Mouse (Mus musculus): ENCODE measurements around the gene Mslnl. TPM values are rescaled to one million over a fixed set of nuclear protein-coding genes. Genes with fewer than 3 reads are reported as not detected.
A peak's percentile ranks its signal among the peaks of the same experiment; 100 is the strongest.

Mslnl gene
- polyA plus RNA-seq, 1 experiment from 2014 or later: not detected

GRCm38 (mm10) chr17:25794998-25795397, 59.2 kb downstream of the Mslnl start:
- peak; percentile 66 for DNase-seq (ENCODE audit: low spot score)
- no peak for ATAC-seq (replicated peaks; ENCODE audit: low FRiP score)
- Histone ChIP-seq H3K4me1 (replicated peaks; ENCODE audit: control insufficient read depth, insufficient read depth, low read length) (peaks cover 37% of the 10 kb centered on the region), H3K4me3 (ENCODE audit: low read depth, low read length) (peak overlapping the region; percentile 82), H3K9ac (ENCODE audit: low read length) (peak overlapping the region; percentile 90), H3K27me3 (ENCODE audit: control insufficient read depth, insufficient read depth, low read length) (no peaks in the 10 kb centered on the region), H3K9me3 (ENCODE audit: control insufficient read depth, low read length) (no peaks in the 10 kb centered on the region), H3K4me2 (ENCODE audit: low read depth, low read length, severe bottlenecking) (peak overlapping the region; percentile 91), H3K27ac (ENCODE audit: low read depth, low read length) (peak overlapping the region; percentile 94), H3K36me3 (ENCODE audit: control insufficient read depth, insufficient read depth, low read length) (no peaks in the 10 kb centered on the region)
- WGBS: 51% methylated on average over 17 of the region's 17 CpGs

DNA sequence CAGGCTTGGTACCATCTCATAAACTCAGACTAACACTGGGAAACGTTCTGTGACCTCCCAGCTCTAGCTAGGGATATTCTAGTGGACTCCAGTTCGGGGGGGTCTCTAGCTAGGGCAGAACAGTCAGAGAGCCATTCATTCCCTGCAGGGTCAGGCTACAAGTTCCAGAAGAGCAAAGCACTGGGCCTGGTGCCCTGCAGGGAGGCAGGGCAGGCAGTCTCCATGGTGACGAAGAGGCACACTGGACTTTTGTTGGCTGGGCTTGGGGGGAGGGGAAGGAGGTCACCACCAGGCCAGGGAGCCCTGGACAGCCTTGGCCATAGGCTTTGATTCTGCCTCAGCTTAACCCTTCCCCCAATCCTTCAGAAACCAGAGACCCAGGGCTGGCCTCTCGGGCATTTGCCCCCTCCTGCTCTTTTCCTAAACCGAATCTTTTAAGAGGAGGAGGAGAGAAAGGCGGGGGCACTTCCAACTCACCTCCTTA, 59.8 kb downstream of the Mslnl start, which contains the start of gene AC134908.4:
Gene AC134908.4, minus strand, starts transcription at position 51 of the 484 bp plus-strand sequence.
- H3K27me3 ChIP-seq (ENCODE audit: control insufficient read depth, insufficient read depth, low read length): no peaks in the 10 kb centered on the region
- peak within 1 kb of the TSS; percentile 91 for H3K4me2 ChIP-seq (ENCODE audit: low read depth, low read length, severe bottlenecking)
- peak; percentile 81 for DNase-seq (ENCODE audit: low spot score)
- H3K9me3 ChIP-seq (ENCODE audit: control insufficient read depth, low read length): no peaks in the 10 kb centered on the region
- H3K4me1 ChIP-seq (replicated peaks; ENCODE audit: control insufficient read depth, insufficient read depth, low read length): peaks cover 35% of the 10 kb centered on the region
- peak; percentile 32 for ATAC-seq (replicated peaks; ENCODE audit: low FRiP score)
- peak within 1 kb of the TSS; percentile 94 for H3K27ac ChIP-seq (ENCODE audit: low read depth, low read length)
- peak within 1 kb of the TSS; percentile 90 for H3K9ac ChIP-seq (ENCODE audit: low read length)
- H3K36me3 ChIP-seq (ENCODE audit: control insufficient read depth, insufficient read depth, low read length): no peaks in the 10 kb centered on the region
- H3K4me3 ChIP-seq (ENCODE audit: low read depth, low read length): peak within 1 kb of the TSS; percentile 82
- WGBS: under 1% methylated on average over 6 of the region's 6 CpGs

GRCm38 (mm10) chr17:25796211-25796771, 60.4 kb downstream of the Mslnl start:
- H3K4me1 ChIP-seq (replicated peaks; ENCODE audit: control insufficient read depth, insufficient read depth, low read length): peaks cover 31% of the 10 kb centered on the region

DNA sequence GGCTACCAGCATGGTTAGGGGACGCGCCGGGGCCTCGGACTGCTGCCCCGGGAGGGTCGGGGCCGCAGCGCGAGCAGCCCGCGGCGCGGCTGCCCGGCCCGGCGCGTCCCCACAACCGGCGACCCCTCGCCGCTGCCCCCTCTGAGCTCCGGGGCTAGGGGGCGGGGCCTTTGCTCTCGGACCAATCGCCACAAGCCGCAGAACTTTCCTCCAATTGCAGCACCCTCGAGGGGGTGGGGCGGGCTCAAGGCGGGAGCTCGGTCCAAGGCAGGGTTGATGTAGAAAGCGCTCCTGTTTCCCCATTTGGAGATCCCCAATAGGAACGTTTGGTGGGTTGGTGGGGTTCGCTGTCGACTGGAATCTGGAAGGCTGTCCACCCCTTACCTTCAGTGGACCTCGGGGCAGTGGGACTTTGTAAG, 61.1 kb downstream of the Mslnl start, which contains the start of gene Metrn:
Gene Metrn, minus strand, starts transcription at position 186 of the 419 bp plus-strand sequence.
- H3K4me3 ChIP-seq (ENCODE audit: low read depth, low read length): peak within 1 kb of the TSS; percentile 82
- peak; percentile 72 for ATAC-seq (replicated peaks; ENCODE audit: low FRiP score)
- H3K9ac ChIP-seq (ENCODE audit: low read length): peak within 1 kb of the TSS; percentile 90
- no peaks in the 10 kb centered on the region for H3K36me3 ChIP-seq (ENCODE audit: control insufficient read depth, insufficient read depth, low read length)
- peak within 1 kb of the TSS; percentile 91 for H3K4me2 ChIP-seq (ENCODE audit: low read depth, low read length, severe bottlenecking)
- H3K27ac ChIP-seq (ENCODE audit: low read depth, low read length): peak within 1 kb of the TSS; percentile 94
- no peaks in the 10 kb centered on the region for H3K27me3 ChIP-seq (ENCODE audit: control insufficient read depth, insufficient read depth, low read length)
- H3K4me1 ChIP-seq (replicated peaks; ENCODE audit: control insufficient read depth, insufficient read depth, low read length): peaks cover 29% of the 10 kb centered on the region
- H3K9me3 ChIP-seq (ENCODE audit: control insufficient read depth, low read length): no peaks in the 10 kb centered on the region
- peak; percentile 96 for DNase-seq (ENCODE audit: low spot score)
- 1% methylated on average over 30 of the region's 35 CpGs for WGBS

More at GRCm38 (mm10) chr17:25796211-25796771, 60.4 kb downstream of the Mslnl start:
- Histone ChIP-seq H3K9ac (ENCODE audit: low read length) (peak overlapping the region; percentile 90), H3K4me2 (ENCODE audit: low read depth, low read length, severe bottlenecking) (peak overlapping the region; percentile 91), H3K9me3 (ENCODE audit: control insufficient read depth, low read length) (no peaks in the 10 kb centered on the region), H3K4me3 (ENCODE audit: low read depth, low read length) (peak overlapping the region; percentile 82), H3K27ac (ENCODE audit: low read depth, low read length) (peak overlapping the region; percentile 94), H3K36me3 (ENCODE audit: control insufficient read depth, insufficient read depth, low read length) (no peaks in the 10 kb centered on the region), H3K27me3 (ENCODE audit: control insufficient read depth, insufficient read depth, low read length) (no peaks in the 10 kb centered on the region)
- DNase-seq (ENCODE audit: low spot score): peak; percentile 68
- no peak for ATAC-seq (replicated peaks; ENCODE audit: low FRiP score)
- whole genome bisulfite sequencing: under 1% methylated on average over 37 of the region's 37 CpGs

Small RNA genes lying within 50 kb of the gene (microRNA-seq; reads per million reads assigned to microRNA genes)
- gene Gm25083 (ENCODE audit: insufficient number of aligned reads): not detected
- not detected for gene Mir6966 (ENCODE audit: insufficient number of aligned reads)

Other genes with a start within 250 kb of the Mslnl start
- 0.24 TPM in 1 of 2 replicates, not detected in the other for gene Sstr5, start 238.8 kb upstream of the Mslnl start, polyA plus RNA-seq (2014; fragmentation: Nextera tagmentation; extraction: Ambion mirVana)
- gene Sox8, start 165.4 kb upstream of the Mslnl start, polyA plus RNA-seq (2014; fragmentation: Nextera tagmentation; extraction: Ambion mirVana): 7.3 and 7.5 TPM in 2 replicates
- gene Lmf1, start 157.0 kb upstream of the Mslnl start, polyA plus RNA-seq (2014; fragmentation: Nextera tagmentation; extraction: Ambion mirVana): 18.3 and 20.7 TPM in 2 replicates
- gene Gng13, start 18.9 kb upstream of the Mslnl start, polyA plus RNA-seq (2014; fragmentation: Nextera tagmentation; extraction: Ambion mirVana): 0.92 and 1.8 TPM in 2 replicates
- gene Chtf18, start 8.6 kb upstream of the Mslnl start, polyA plus RNA-seq (2014; fragmentation: Nextera tagmentation; extraction: Ambion mirVana): 34.6 and 36.0 TPM in 2 replicates
- 20.4 and 22.6 TPM in 2 replicates for gene Rpusd1, start 8.4 kb upstream of the Mslnl start, polyA plus RNA-seq (2014; fragmentation: Nextera tagmentation; extraction: Ambion mirVana)
- gene Msln, start 18.3 kb downstream of the Mslnl start, polyA plus RNA-seq (2014; fragmentation: Nextera tagmentation; extraction: Ambion mirVana): not detected in 2 replicates
- gene Narfl, start 37.7 kb downstream of the Mslnl start, polyA plus RNA-seq (2014; fragmentation: Nextera tagmentation; extraction: Ambion mirVana): 24.0 and 24.5 TPM in 2 replicates
- 75.0 and 76.1 TPM in 2 replicates for gene Haghl, start 49.6 kb downstream of the Mslnl start, polyA plus RNA-seq (2014; fragmentation: Nextera tagmentation; extraction: Ambion mirVana)
- gene Ccdc78, start 50.5 kb downstream of the Mslnl start, polyA plus RNA-seq (2014; fragmentation: Nextera tagmentation; extraction: Ambion mirVana): 0.25 and 0.47 TPM in 2 replicates
- 69.0 and 71.0 TPM in 2 replicates for gene Fam173a, start 56.9 kb downstream of the Mslnl start, polyA plus RNA-seq (2014; fragmentation: Nextera tagmentation; extraction: Ambion mirVana)
- gene AC134908.4, start 59.6 kb downstream of the Mslnl start, polyA plus RNA-seq (2014; fragmentation: Nextera tagmentation; extraction: Ambion mirVana): not detected in 2 replicates
- 20.3 and 23.3 TPM in 2 replicates for gene Metrn, start 61.1 kb downstream of the Mslnl start, polyA plus RNA-seq (2014; fragmentation: Nextera tagmentation; extraction: Ambion mirVana)
- gene Fbxl16, start 73.0 kb downstream of the Mslnl start, polyA plus RNA-seq (2014; fragmentation: Nextera tagmentation; extraction: Ambion mirVana): 13.6 and 14.4 TPM in 2 replicates
- gene Wdr24, start 87.6 kb downstream of the Mslnl start, polyA plus RNA-seq (2014; fragmentation: Nextera tagmentation; extraction: Ambion mirVana): 28.4 and 33.6 TPM in 2 replicates
- gene Jmjd8, start 92.8 kb downstream of the Mslnl start, polyA plus RNA-seq (2014; fragmentation: Nextera tagmentation; extraction: Ambion mirVana): 50.6 and 59.2 TPM in 2 replicates
- 322 and 358 TPM in 2 replicates for gene Stub1, start 97.4 kb downstream of the Mslnl start, polyA plus RNA-seq (2014; fragmentation: Nextera tagmentation; extraction: Ambion mirVana)
- 2.1 and 2.7 TPM in 2 replicates for gene Rhbdl1, start 101.3 kb downstream of the Mslnl start, polyA plus RNA-seq (2014; fragmentation: Nextera tagmentation; extraction: Ambion mirVana)
- 1.6 and 1.9 TPM in 2 replicates for gene Gm20683, start 105.7 kb downstream of the Mslnl start, polyA plus RNA-seq (2014; fragmentation: Nextera tagmentation; extraction: Ambion mirVana)
- gene Rhot2, start 108.8 kb downstream of the Mslnl start, polyA plus RNA-seq (2014; fragmentation: Nextera tagmentation; extraction: Ambion mirVana): 9.1 and 12.2 TPM in 2 replicates
- 41.3 and 46.3 TPM in 2 replicates for gene Wdr90, start 125.5 kb downstream of the Mslnl start, polyA plus RNA-seq (2014; fragmentation: Nextera tagmentation; extraction: Ambion mirVana)
- gene Mcrip2, start 132.7 kb downstream of the Mslnl start, polyA plus RNA-seq (2014; fragmentation: Nextera tagmentation; extraction: Ambion mirVana): 8.9 and 13.1 TPM in 2 replicates
- 63.2 and 65.2 TPM in 2 replicates for gene Mettl26, start 139.0 kb downstream of the Mslnl start, polyA plus RNA-seq (2014; fragmentation: Nextera tagmentation; extraction: Ambion mirVana)
- gene Wfikkn1, start 144.8 kb downstream of the Mslnl start, polyA plus RNA-seq (2014; fragmentation: Nextera tagmentation; extraction: Ambion mirVana): 0.72 and 1.1 TPM in 2 replicates
- 20.1 and 21.6 TPM in 2 replicates for gene Rab40c, start 183.7 kb downstream of the Mslnl start, polyA plus RNA-seq (2014; fragmentation: Nextera tagmentation; extraction: Ambion mirVana)
- gene Pigq, start 208.9 kb downstream of the Mslnl start, polyA plus RNA-seq (2014; fragmentation: Nextera tagmentation; extraction: Ambion mirVana): 65.2 and 67.1 TPM in 2 replicates
- gene Nhlrc4, start 208.9 kb downstream of the Mslnl start, polyA plus RNA-seq (2014; fragmentation: Nextera tagmentation; extraction: Ambion mirVana): 0.24 and 0.59 TPM in 2 replicates
- not detected in 2 replicates for gene A930017K11Rik, start 216.5 kb downstream of the Mslnl start, polyA plus RNA-seq (2014; fragmentation: Nextera tagmentation; extraction: Ambion mirVana)
- gene Capn15, start 249.8 kb downstream of the Mslnl start, polyA plus RNA-seq (2014; fragmentation: Nextera tagmentation; extraction: Ambion mirVana): 31.4 and 33.1 TPM in 2 replicates

Data from forebrain, embryonic 11.5 days (tissue).